Mouse (Mus musculus) 3T3-L1 (cell line): ENCODE data around the gene Atp5g3.
"Not testable (repeated sequence)": the region's sequence is repeated elsewhere in the genome, so short reads cannot be mapped to it uniquely, and the experiment has no call there.

Experiments
- DNase-seq: peaks from one replicate; pipeline ENCODE4 v3.0.0-alpha.2; 2015; ENCODE audit warnings: low read depth, low spot score

Gene Atp5g3

GRCm38 (mm10) chr2:73896919-73897318 lies 14.2 kb downstream of the Atp5g3 start:
- not testable (repeated sequence) for DNase-seq

GRCm38 (mm10) chr2:73893473-73894270 lies 17.5 kb downstream of the Atp5g3 start:
- DNase-seq, result peak; percentile 42

DNA sequence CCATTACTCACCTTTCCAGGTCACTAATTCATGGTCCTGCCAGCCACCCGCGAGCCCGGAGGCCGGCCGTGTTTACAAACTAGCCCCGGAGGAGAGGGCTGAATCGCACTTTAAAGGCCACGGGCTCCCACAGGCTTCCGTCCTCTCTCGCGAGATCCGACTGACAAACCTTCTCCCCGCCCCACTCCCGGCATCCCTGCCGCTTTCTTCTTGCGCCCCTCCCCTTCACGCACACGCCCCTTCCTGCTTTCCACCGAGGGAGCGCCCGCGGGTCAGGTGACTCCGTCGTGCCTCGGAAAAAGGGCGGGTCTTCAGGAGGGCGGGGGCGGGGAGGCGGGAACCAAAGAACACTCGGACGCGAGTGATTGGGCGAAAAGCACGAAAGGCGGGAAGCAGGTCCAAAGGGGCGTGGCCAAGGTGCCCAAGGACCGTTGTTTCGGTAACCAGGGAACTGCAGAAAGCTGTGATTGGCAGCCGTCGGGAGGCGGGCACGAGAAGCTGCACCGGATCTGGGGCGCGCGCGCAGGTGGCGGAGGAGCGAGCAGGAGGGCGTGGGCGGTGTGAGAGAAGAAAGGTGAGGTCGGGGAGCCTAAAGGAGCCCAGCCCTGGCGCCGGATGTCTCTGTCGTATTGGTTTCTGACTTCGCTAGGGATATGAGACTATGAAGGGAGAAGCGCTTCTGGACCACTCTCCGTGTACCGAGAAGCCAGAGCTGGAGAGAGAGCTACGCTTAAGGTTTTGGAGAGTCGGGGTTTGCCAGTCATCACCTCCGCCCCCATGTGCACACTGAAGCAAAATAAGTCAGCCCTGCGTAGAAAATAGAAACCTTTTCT lies 18.4 kb downstream of the Atp5g3 start, which contains the start of gene Atf2:
Gene Atf2, minus strand, starts transcription at position 176 of the 833 bp plus-strand sequence.
- DNase-seq, result peak; percentile 100

GRCm38 (mm10) chr2:73891701-73892463 lies 19.2 kb downstream of the Atp5g3 start:
- DNase-seq, result peak; percentile 36

DNA sequence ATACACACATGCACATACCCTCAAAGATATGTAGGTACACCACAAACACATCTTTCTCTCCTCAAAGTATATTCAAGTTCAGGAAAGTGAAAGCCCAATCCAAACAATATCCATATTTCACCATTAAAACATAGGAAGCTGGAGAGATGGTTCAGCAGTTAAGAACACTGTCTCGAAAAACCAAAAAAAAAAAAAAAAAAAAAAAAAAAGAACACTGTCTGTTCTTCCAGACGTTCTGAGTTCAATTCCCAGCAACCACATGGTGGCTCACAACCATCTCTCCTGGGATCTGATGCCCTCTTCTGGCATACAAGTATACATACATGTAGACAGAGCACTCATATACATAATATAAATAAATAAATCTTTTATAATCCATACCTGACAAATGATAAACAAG lies 25.1 kb downstream of the Atp5g3 start:
- no peak for DNase-seq

GRCm38 (mm10) chr2:73877891-73878290 lies 33.2 kb downstream of the Atp5g3 start:
- DNase-seq, result no peak

DNA sequence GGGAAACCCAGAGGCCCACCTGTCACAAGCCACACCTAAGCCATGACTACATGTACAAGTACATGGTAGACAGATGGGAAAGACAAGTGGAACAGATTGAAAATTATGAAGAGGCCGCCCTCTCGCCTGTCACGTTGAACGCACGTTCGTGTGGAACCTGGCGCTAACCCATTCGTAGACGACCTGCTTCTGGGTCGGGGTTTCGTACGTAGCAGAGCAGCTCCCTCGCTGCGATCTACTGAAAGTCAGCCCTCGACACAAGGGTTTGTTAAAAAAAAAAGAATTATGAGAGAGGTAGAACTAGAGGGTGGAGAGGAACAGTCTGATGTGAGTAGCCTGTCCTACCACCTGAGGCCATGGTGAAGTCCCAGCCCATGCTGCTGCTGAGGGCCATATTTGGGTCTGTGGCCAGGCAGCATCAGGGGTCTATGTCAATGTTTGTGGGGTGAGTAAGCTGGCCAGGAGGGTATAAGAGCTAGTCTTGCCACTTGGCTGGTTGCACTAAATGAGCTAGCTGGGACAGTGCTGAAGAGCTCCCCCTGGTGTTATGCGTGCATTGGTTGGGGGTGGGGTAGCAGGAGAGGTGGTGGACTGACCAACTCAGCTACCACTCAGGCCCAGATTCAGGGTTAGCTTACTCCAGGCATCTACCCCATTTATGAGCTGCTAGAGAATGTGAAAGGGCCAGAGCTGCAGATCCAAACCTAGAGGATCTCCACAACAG lies 43.2 kb downstream of the Atp5g3 start:
- peak; percentile 50 for DNase-seq

DNA sequence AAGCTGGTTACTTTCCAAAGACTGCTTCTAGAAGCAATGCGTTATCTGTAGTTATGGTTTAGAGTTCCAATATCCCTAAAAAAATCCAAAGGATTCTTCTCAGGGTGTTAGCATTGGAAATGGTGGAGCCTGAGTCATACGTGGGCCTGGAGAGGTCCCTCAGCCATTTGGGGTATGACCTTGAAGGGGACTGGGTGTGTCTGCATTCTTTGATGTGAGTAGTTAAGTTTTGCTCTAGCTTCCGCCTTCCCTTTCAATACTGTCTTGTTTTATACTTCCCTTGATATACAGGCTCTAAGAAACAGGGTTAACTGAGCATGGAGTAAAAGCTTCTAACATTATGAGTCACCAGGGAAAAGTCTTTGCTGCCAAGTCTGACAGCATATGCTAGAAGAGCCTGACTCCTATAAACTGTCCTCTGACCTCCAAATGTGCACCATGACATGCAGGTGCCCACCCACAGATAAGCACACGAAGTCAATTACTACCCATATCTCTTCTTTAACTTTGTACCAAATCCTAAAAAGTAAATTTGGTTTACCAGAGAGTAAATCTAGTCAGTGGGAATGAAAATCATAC lies 51.0 kb downstream of the Atp5g3 start:
- DNase-seq, result peak; percentile 86
